Mouse (Mus musculus) mesoderm, embryonic 11.5 days (tissue): Measurements from ENCODE around the gene Vsx1.
A peak's percentile ranks its signal among the peaks of the same experiment; 100 is the strongest.

Source experiments
- DNase-seq: peaks from one replicate; pipeline ENCODE4 v3.0.0-alpha.2; 2012; ENCODE audit warnings: low read depth, low spot score

Vsx1 gene

DNA sequence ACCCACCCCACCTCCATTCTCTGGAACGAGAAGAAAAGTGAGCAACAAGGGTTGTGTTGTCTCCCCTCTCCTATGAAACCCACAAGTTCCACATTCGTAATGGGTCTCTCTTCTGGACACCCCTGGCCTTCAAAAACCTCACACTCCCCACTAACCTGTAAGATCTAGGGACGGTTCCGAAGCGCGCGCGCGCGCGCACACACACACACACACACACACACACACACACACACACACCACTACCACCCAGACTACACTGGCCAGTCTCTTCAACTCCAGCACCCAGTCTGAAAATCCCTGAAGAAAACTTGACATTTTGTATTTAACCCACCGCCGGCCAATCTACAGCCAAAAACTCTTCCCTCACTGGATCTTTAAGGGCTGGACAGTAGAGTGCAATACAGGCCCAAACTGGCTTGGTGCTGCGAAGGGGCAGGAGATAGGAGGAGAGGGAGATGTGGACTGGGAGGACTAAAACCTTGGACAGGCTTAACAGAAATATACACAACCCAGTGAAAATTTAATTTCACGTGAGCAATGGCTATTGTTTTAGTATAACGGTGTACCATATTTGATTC lies at the start of gene Vsx1:
Gene Vsx1 (minus strand): TSS at position 138 of the 578 bp plus-strand sequence.
- no peak for DNase-seq

GRCm38 (mm10) chr2:150737881-150738280 lies 48.7 kb upstream of the Vsx1 start:
- DNase-seq, result no peak

DNA sequence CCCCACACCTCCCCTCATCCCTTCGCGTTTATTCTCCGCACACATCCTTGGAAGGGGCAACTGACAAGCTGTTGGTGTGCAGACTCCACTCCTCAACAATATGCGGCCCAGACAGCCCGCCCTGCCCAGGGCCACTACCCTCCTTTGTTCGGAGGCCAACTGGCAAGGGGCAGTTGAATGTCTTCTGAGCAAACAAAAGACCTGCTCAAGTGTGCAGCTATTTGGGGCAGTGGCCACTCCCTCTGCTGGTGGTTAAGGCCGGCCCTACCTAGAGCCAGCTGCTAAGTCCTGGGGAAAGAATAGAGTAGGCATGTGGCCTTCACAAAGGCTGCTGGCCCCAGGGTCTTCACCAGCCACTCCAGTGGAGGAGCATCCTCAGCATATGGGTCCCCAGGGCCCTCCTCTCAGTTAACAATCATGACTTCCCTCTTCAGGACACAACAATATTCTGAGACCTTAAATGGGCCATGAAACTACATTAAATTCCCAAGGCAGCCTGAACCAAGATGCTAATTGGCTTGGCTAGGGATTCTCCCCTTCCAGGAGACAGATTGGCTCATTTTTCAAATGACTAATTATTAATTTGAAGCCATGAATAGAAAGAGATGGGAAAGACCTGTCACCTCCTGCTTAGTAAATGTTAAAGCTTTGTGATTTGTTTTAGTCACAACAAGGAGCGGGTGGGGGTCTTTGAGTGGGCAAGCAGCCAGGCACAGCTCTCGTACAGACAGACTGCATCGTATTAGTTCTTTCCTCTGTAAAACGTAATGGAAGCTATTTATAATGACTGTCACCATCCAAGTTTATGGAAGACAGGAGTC lies 46.8 kb upstream of the Vsx1 start:
- DNase-seq, result peak; percentile 65

DNA sequence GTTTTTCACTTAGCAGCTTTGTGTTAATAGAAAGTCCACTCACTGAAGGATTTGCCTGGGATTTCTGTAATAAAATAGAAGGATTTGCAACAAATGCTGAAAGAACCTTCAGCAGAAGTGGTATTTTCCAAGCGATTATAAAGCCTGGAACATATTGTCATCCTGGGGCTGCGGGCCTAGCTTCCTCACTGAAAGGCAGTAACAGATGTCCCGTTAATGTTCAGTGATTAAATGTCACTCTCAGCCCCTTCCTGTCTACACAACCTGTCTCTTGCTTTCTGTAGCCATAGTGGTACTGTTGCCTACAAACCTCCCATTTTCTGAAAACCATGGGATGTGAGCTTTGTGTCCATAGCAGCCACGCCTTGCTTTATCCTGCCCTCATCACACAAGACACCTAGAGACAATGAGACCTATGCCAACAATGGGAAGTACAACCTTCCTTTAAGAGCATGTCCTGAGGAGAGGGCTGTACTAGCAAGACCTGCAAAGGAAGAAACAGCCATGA lies 23.1 kb upstream of the Vsx1 start:
- DNase-seq, result no peak

DNA sequence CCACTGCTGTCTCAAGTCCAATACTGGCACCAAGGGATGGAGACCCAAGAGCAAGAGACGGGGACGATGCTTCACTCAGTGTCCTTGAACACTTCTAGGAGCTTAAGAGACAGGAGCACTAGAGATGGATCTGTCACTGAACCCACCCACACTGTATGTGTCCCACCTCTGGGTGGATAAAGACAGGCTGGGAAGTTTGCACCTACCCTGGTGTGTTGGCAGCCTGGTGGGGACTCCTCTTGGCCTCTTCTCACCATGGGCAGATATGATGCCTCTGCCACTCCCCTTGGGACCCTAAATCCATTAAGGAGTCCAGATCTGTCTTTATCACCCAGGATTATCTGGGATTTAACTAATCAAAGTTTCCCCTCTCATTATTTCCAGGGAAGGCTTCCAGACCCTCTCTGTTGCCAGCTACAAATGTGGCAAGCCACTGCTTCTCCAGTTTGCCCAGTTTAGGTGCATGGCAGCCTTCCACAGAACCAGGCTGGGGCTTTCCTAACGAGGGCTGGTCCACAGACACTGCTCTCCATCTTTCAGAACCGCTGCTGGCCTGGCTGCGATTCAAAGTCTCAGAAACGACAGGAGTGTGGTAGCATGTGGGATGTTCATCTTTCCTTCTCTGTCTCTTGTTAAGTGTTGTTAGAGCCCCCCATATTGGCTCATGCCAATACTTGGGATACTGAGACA lies 2.5 kb upstream of the Vsx1 start:
- no peak for DNase-seq

DNA sequence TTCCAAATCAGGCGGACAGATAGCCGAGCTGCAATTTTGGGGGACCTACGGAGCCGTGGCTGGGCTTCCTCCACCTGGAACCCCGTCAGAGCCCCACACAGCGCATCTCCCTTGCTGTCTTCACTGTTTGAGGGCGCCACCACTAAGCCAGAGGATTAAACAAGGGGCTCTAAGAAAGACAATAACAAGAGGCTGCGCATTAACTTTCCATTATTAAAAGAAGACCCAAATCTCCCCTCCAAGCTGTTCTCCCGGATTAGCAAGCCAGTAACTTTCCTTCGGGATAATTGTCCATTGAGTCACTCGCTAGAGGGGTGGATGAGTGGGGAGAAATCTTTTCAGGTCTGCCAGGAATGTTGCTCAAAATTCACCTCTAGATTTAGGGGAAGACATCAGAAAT lies 1.1 kb upstream of the Vsx1 start:
- no peak for DNase-seq

GRCm38 (mm10) chr2:150688541-150689186 lies 496 bp downstream of the Vsx1 start:
- DNase-seq, result peak; percentile 29

GRCm38 (mm10) chr2:150687871-150688540 lies 1.2 kb downstream of the Vsx1 start:
- no peak for DNase-seq

GRCm38 (mm10) chr2:150685389-150685788 lies 3.8 kb downstream of the Vsx1 start:
- DNase-seq, result no peak

DNA sequence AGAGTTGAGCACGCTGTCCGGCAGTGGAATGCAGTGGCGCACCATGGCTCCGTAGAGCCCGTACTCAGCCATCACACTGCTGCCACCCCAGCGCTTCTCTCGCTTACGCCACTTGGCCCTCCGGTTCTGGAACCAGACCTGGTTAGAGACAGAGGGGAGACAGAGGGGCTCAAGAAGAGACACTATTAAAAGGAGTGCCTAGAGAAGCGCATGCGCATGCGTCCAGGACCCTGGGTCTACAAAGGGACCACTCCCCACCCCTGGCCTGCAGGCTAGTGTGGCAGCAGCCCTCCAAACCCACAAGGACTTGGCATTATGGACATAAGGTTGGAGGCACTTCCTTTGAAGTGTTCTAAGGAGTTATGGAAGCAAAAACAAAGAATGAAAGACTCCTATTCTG lies 4.7 kb downstream of the Vsx1 start:
- no peak for DNase-seq

DNA sequence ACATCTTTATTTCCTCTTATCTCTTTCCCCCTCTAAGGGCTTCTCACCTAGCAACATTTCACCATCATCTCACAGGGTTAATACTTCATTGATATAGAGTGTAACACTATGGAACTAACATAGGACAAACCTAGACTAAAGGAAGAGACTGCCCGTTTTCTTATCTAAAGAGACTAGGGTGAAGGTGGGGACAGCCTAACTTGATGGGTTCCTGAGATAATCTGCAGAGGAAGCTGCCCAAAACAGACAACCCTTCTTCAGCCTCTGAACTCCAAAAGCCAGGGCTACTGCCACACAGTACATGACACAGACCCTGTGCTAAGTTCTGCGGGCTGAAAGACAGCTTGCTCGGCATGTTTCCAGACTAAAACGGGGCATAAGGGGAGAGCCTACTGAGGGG lies 7.6 kb downstream of the Vsx1 start:
- DNase-seq, result no peak

- peak; percentile 86 for DNase-seq
Measured at GRCm38 (mm10) chr2:150678392-150678791, 10.8 kb downstream of the Vsx1 start.

- DNase-seq, result no peak
Measured at GRCm38 (mm10) chr2:150675525-150675924, 13.6 kb downstream of the Vsx1 start.

- DNase-seq, result peak; percentile 85
Measured at GRCm38 (mm10) chr2:150674900-150675299, 14.3 kb downstream of the Vsx1 start.

DNA sequence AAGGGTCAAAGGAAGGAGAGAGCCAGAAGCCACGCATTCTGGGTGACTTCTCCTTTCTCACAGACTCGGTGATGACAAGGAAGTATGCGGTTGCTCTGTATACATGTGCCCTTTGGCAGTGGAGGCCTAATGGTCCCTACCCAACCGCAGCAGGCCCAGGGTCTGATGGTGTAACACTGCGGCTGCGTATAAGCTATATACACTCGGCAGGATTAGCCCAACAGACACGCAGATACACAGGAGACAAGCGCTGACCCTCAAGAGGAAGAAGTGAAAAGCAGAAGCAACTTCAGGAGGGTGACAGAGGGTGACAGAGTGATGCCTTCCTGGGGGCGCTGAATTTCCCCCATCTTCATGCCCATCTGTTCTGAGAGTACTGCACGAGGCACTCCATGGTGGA lies 15.2 kb downstream of the Vsx1 start:
- DNase-seq, result no peak

DNA sequence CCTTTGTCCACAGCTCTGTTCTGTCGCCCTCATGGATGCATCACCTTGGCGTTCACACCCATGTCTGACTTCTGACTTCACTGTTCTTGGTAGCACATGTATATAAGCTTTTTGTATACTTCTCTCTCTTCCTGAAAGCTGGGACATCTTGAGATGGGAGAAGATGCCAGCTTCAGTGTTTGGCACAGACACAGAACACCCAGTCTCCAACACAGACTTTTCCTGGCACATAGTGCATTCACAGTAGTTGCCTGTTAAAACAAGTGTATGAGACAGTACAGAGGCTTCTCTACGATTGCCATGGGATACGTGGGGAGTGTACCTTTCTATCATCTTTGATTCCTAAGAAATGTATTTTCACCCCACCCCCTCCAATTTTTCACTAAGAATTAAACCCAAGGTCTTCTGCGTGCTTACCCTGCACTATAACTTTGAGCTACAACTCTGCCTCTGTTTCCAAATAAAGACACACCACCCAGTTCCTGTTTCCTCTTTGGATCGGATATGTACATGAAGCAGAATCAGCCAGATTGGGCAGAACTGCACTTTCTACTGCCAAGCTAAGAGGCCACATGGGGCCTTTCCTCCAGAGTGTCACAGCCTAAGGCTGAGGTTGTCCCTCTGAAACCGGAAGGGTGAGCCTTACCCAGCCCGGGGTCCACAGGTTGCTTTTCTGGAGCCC lies 17.4 kb downstream of the Vsx1 start:
- no peak for DNase-seq

GRCm38 (mm10) chr2:150670926-150671325 lies 18.2 kb downstream of the Vsx1 start:
- no peak for DNase-seq

GRCm38 (mm10) chr2:150669454-150670045 lies 19.6 kb downstream of the Vsx1 start:
- no peak for DNase-seq

GRCm38 (mm10) chr2:150668956-150669355 lies 20.2 kb downstream of the Vsx1 start:
- DNase-seq, result no peak
